Mouse (Mus musculus): ENCODE data around the gene Inpp5k. TPM values are rescaled to one million over a fixed set of nuclear protein-coding genes. Genes with fewer than 3 reads are reported as not detected.
"Not testable (repeated sequence)": the region's sequence is repeated elsewhere in the genome, so short reads cannot be mapped to it uniquely, and the experiment has no call there.

The Inpp5k gene
- polyA plus RNA-seq, 1 experiment from 2014 or later: 55.5 TPM

DNA sequence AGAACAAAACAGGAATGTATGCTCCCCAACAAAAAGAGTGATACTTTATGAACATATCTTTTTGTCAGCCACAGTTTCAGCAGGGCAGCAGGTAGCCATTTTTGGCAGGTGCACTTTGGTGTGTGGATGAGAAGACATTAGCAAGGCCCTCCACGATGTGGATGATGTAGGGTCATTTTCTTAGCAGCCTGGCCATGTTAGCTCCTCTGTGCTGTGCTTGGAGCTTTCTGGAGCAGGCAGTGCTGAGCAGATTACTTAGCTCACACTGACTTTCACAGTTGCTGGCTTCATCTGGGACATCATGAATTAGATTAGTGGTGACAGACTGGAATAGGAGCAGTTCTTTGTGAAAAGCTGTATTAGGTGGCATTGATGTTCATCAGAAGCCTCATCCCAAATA, 59.2 kb downstream of the Inpp5k start:
- DNase-seq (ENCODE audit: low spot score) (no peak), ATAC-seq (no peak)
- no peak overlapping the region for H3K9ac ChIP-seq (ENCODE audit: low read length)
- 92% methylated on average over 1 of the region's 1 CpGs for WGBS
- no peak overlapping the region for H3K27ac ChIP-seq (ENCODE audit: low read depth, low read length)
- no peak overlapping the region for H3K4me3 ChIP-seq (ENCODE audit: low read depth, low read length)
- no peak overlapping the region for H3K4me2 ChIP-seq (ENCODE audit: low read length)
- 0 out of 2 replicates have a peak, but pooled peaks cover 2% of the 10 kb centered on the region for H3K4me1 ChIP-seq (ENCODE audit: control insufficient read depth, insufficient read depth, low read length)
- H3K36me3 ChIP-seq (ENCODE audit: control insufficient read depth, insufficient read depth, low read length): peaks cover 31% of the 10 kb centered on the region
- H3K9me3 ChIP-seq (replicated peaks; ENCODE audit: control insufficient read depth, low read length): no peaks in the 10 kb centered on the region
- no peaks in the 10 kb centered on the region for H3K27me3 ChIP-seq (replicated peaks; ENCODE audit: control insufficient read depth, insufficient read depth, low read length)

DNA sequence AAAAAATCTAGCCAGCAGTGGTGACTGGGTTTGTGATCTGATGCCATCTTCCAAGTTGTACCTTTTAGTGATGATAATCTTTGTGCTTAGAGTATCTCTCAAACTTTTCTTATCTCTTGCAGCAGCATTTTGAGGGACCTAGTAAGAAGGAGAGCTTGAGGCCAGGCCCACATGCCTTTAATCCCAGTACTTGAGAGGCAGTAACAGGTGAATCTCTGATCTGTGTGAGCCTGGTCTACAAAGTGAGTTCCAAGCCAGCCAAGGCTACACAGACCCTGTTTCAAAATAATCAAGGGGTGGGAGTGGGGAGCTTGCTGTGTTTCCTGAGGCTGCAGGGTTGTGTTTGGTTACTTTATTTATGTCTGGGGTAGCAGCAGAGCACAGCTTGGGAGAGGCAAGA, 60.3 kb downstream of the Inpp5k start:
- Histone ChIP-seq H3K27ac (ENCODE audit: low read depth, low read length) (no peak overlapping the region), H3K9me3 (replicated peaks; ENCODE audit: control insufficient read depth, low read length) (no peaks in the 10 kb centered on the region), H3K36me3 (ENCODE audit: control insufficient read depth, insufficient read depth, low read length) (peaks cover 32% of the 10 kb centered on the region), H3K4me2 (ENCODE audit: low read length) (no peak overlapping the region), H3K4me3 (ENCODE audit: low read depth, low read length) (no peak overlapping the region), H3K9ac (ENCODE audit: low read length) (no peak overlapping the region), H3K27me3 (replicated peaks; ENCODE audit: control insufficient read depth, insufficient read depth, low read length) (no peaks in the 10 kb centered on the region), H3K4me1 (ENCODE audit: control insufficient read depth, insufficient read depth, low read length) (0 out of 2 replicates have a peak, but pooled peaks cover 2% of the 10 kb centered on the region)
- no peak for ATAC-seq
- no peak for DNase-seq (ENCODE audit: low spot score)

DNA sequence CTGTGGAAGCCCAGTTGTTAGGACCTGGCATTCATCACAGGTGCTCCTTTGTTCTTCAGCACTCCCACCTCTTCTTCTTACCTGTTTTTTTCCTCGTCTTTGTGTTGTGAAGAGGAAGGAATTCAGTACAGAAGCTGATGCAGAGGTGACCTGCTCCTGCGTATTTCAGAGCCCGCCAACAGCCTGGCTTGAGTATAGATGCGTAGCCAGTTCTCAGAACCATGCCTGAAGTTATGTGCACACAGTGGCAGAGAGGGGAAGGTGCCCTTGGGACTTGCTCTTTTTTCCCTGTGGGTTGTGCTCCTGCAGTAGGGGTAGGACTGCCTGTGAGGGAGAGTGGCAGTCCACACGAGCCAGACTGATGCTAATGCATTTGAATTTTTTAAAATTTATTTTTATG, 62.8 kb downstream of the Inpp5k start:
- no peaks in the 10 kb centered on the region for H3K4me1 ChIP-seq (ENCODE audit: control insufficient read depth, insufficient read depth, low read length)
- DNase-seq (ENCODE audit: low spot score) (no peak), ATAC-seq (no peak)
- H3K9me3 ChIP-seq (replicated peaks; ENCODE audit: control insufficient read depth, low read length): no peaks in the 10 kb centered on the region
- H3K4me2 ChIP-seq (ENCODE audit: low read length): no peak overlapping the region
- no peak overlapping the region for H3K9ac ChIP-seq (ENCODE audit: low read length)
- no peaks in the 10 kb centered on the region for H3K27me3 ChIP-seq (replicated peaks; ENCODE audit: control insufficient read depth, insufficient read depth, low read length)
- WGBS: 93% methylated on average over 5 of the region's 5 CpGs
- no peak overlapping the region for H3K4me3 ChIP-seq (ENCODE audit: low read depth, low read length)
- H3K27ac ChIP-seq (ENCODE audit: low read depth, low read length): no peak overlapping the region
- peaks cover 51% of the 10 kb centered on the region for H3K36me3 ChIP-seq (ENCODE audit: control insufficient read depth, insufficient read depth, low read length)

DNA sequence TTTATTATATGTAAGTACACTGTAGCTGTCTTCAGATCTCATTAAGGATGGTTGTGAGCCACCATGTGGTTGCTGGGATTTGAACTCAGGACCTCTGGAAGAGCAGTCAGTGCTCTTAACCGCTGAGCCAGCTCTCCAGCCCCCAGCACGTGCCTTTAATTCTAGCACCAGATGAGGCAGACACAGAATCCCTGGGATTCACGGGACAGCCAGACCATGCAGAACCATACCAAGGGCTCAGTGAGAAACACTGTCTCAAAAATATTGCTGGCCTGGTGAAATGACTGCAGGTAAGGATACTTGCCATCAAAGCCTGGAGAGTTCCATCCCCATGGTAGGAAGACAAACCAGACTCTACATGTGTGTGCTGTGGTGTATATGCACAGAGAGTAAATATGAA, 66.7 kb downstream of the Inpp5k start:
- H3K4me3 ChIP-seq (ENCODE audit: low read depth, low read length); H3K9me3 ChIP-seq (replicated peaks; ENCODE audit: control insufficient read depth, low read length); H3K27ac ChIP-seq (ENCODE audit: low read depth, low read length); ATAC-seq; DNase-seq (ENCODE audit: low spot score); H3K9ac ChIP-seq (ENCODE audit: low read length); H3K27me3 ChIP-seq (replicated peaks; ENCODE audit: control insufficient read depth, insufficient read depth, low read length); H3K4me2 ChIP-seq (ENCODE audit: low read length); H3K4me1 ChIP-seq (ENCODE audit: control insufficient read depth, insufficient read depth, low read length): not testable (repeated sequence)
- H3K36me3 ChIP-seq (ENCODE audit: control insufficient read depth, insufficient read depth, low read length): peaks cover 65% of the 10 kb centered on the region
- 100% methylated on average over 3 of the region's 3 CpGs for WGBS

Other genes with a start within 250 kb of the Inpp5k start
- gene Serpinf1, start 208.3 kb upstream of the Inpp5k start, polyA plus RNA-seq (2014; fragmentation: Nextera tagmentation; extraction: Ambion mirVana): 23.6 and 35.0 TPM in 2 replicates
- not detected in 2 replicates for gene Serpinf2, start 191.4 kb upstream of the Inpp5k start, polyA plus RNA-seq (2014; fragmentation: Nextera tagmentation; extraction: Ambion mirVana)
- gene Wdr81, start 176.3 kb upstream of the Inpp5k start, polyA plus RNA-seq (2014; fragmentation: Nextera tagmentation; extraction: Ambion mirVana): 4.9 and 6.9 TPM in 2 replicates
- gene Tlcd2, start 169.3 kb upstream of the Inpp5k start, polyA plus RNA-seq (2014; fragmentation: Nextera tagmentation; extraction: Ambion mirVana): 0.94 and 1.3 TPM in 2 replicates
- gene Prpf8, start 144.2 kb upstream of the Inpp5k start, polyA plus RNA-seq (2014; fragmentation: Nextera tagmentation; extraction: Ambion mirVana): 67.0 and 73.1 TPM in 2 replicates
- 0.77 and 0.86 TPM in 2 replicates for gene Rilp, start 120.9 kb upstream of the Inpp5k start, polyA plus RNA-seq (2014; fragmentation: Nextera tagmentation; extraction: Ambion mirVana)
- gene Scarf1, start 117.4 kb upstream of the Inpp5k start, polyA plus RNA-seq (2014; fragmentation: Nextera tagmentation; extraction: Ambion mirVana): 2.7 and 3.4 TPM in 2 replicates
- 6.5 and 9.1 TPM in 2 replicates for gene Slc43a2, start 99.3 kb upstream of the Inpp5k start, polyA plus RNA-seq (2014; fragmentation: Nextera tagmentation; extraction: Ambion mirVana)
- gene Pitpna, start 42.9 kb upstream of the Inpp5k start, polyA plus RNA-seq (2014; fragmentation: Nextera tagmentation; extraction: Ambion mirVana): 94.2 and 101 TPM in 2 replicates
- 5.7 and 6.6 TPM in 2 replicates for gene Myo1c, start 19.5 kb downstream of the Inpp5k start, polyA plus RNA-seq (2014; fragmentation: Nextera tagmentation; extraction: Ambion mirVana)
- 105 and 109 TPM in 2 replicates for gene Crk, start 48.3 kb downstream of the Inpp5k start, polyA plus RNA-seq (2014; fragmentation: Nextera tagmentation; extraction: Ambion mirVana)
- 1,444 and 1,603 TPM in 2 replicates for gene Ywhae, start 101.9 kb downstream of the Inpp5k start, polyA plus RNA-seq (2014; fragmentation: Nextera tagmentation; extraction: Ambion mirVana)
- gene Doc2b, start 165.1 kb downstream of the Inpp5k start, polyA plus RNA-seq (2014; fragmentation: Nextera tagmentation; extraction: Ambion mirVana): 1.5 and 1.8 TPM in 2 replicates